Mouse (Mus musculus) heart, adult 11 months (tissue): ENCODE measurements around the gene Tbc1d22a.
A peak's percentile ranks its signal among the peaks of the same experiment; 100 is the strongest.

ENCODE experiments used
- DNase-seq: peaks from one replicate; pipeline ENCODE4 v3.0.0; 2022

Tbc1d22a gene

GRCm38 (mm10) chr15:86213753-86214548 is at the start of gene Tbc1d22a:
Gene Tbc1d22a (plus strand): TSS chr15:86214459.
- peak; percentile 99 for DNase-seq

- peak; percentile 90 for DNase-seq
These were observed 49.4 kb upstream of the Tbc1d22a start for GRCm38 (mm10) chr15:86164718-86165345.

- peak; percentile 93 for DNase-seq
These were observed 48.3 kb upstream of the Tbc1d22a start for GRCm38 (mm10) chr15:86165811-86166590.

DNA sequence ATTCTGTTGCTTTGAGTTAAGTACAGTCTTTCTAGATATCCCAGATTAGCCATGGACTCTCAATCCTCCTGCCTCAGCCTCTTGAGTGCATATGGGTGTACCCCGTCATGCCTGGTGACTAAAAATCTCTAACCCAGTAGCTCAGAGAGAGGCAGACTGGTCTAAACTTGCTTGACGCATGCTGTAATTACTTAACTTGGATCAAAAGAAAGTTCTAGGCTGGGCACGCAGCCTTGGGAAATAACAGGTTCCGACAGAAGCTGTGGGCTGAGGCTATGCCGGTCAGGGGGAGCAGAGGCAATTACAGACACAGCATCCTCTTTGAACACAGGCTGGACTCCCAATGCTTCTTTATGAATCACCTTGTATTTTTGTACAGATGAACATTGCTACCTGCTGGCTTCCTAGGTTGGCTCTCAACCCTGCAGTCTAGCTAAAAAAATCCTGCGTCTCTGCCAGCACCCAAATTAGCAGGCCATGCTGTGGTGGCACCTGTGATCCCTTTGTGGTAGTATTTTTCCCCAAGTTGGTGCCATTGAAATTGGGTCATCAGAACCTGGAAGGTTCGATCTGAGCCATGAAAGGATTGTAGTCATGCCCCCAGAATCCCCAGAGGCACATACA is 47.1 kb upstream of the Tbc1d22a start:
- peak; percentile 90 for DNase-seq

DNA sequence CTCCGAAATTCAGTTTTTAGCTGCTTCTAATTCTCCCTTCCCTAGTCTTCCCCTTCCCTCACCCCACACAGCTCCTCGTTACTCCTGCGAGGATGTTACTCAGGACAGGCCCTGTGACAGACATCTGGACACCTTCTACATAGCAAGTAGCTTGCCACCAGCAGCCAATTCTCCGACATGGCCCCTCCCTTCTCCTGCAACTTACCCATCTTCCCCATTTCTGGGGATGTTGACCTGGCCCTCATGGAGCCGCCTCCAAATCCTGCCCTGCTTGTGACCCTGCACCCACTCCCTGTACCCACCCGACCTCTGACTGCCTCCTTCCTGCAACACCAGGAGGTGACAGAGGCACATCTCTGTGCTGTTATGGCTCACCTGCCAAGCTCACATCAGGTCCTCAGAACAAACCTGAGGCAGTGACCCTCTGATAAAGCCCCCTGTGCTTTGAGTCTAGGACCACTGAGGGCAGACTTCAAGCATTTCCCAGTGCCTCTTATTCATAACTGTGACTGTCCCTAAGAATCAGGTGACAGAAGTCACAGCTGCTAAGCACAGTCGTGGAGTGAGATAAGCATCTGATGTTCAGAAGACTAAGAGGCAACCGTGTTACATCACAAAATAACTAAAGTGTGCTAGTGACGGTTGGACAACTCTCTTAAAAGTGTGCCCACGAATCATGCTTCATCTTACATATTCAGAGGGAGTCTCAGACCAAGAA is 46.3 kb upstream of the Tbc1d22a start:
- DNase-seq = peak; percentile 95

DNA sequence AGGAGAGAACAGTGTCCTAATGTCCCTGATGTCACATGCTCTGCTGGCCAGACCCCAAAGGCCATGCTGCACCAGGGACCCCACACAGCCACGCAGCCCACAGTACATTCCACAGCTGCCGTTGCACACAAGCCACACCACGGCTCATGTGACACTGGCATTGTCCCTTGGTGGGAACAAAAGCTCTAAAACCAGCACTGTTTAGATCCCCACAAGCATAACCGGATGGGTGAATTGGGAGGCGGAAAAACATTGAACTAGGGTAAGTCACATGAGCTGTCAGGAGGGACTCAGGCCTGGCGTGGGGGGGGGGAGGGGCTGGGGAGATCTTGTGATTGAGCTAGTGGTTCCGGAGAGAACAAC is 45.8 kb upstream of the Tbc1d22a start:
- peak; percentile 98 for DNase-seq

- peak; percentile 94 for DNase-seq
These were observed 45.1 kb upstream of the Tbc1d22a start for GRCm38 (mm10) chr15:86168941-86169816.

DNA sequence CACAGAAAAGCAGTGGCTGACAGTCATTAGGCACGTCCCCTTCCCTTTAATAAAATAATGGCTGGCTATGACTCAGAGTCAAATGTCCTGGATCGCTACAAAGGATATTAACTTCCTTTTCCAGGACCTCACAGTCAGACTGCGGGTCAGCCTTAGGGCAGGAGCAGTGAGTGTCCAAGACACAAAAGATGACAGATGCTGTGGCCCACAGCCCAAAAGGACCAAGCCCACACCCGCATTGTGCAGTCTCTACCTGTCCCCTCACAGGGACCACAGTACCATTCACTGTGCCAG is 44.5 kb upstream of the Tbc1d22a start:
- peak; percentile 96 for DNase-seq

DNA sequence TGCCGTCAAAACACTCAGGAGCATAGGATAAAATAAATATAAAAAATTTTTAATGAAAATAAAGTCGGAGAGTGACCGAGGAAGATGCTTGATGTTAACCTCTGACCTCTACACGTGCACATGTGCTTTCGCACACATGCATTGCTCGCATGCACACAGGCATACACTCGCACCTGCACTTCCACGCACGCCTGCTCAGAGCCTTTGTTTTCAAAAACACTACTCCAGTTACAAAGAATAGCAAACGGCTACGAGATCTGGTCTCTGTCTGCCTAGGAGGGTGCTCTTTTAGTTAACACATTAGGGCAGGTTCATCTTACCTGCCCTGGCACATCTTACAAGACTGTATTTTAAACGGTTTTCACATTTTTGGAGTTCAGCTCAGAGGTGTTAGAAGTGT is 42.9 kb upstream of the Tbc1d22a start:
- no peak for DNase-seq

DNA sequence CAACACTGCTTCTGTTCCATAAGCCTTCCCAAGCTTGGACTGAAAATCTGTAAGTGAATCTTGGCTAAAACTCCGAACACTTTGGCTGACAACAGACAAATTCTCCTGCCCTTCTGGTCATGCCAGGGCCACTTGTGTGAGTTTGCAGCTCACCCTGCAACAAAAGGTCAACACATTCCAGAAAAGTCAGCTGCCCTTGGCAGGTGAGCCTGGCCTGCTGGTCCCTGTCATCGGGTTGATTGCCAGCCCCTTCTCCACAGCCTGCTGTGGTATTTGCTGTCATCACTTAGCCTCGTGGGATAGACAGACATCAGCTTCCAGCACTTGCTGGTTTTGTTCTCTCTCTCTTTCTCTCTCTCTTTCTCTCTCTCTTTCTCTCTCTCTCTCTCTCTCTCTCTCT is 42.1 kb upstream of the Tbc1d22a start:
- DNase-seq = peak; percentile 98

GRCm38 (mm10) chr15:86172526-86172925 is 41.7 kb upstream of the Tbc1d22a start:
- DNase-seq = peak; percentile 96

DNA sequence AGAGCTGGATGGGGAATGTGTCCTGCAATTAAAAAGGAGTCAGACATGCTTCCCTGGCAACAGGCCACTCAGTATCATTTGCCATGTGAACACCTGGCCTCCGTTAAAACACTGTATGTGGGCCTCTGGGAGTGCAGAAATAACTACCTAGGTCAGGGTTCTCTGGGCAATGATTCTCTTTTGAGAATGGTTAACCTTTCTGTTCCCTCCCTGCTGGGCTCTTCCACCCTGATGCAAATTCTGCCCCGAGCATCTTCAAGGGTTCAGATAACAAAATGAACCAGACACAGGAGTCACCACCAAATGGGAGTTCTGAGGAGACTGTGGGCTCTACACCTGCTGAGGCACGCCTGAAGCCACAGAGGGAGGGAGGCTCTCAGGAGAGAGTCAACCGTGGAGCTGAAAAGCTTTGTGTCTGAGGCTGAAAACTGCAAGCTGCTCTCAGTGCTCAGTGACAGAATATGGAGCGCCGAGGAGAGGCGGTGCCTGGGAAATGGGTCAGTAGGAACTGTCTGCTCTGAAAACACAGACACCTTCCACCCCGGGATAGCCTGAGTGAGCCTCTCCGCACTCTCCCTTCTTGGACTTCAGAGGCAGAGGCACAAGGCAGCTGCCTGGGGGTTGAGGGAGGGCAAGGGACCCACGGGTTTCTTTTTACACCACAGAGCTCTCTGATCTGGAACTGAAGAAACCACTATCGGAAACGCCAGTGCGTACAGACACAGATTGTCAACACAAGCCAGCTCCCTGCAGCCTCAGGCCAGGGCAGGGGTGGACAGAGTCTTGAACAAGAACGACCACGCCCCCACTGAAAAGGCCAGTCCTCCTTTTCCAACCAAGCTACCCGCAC is 40.9 kb upstream of the Tbc1d22a start:
- peak; percentile 96 for DNase-seq

- DNase-seq = no peak
These were observed 38.8 kb upstream of the Tbc1d22a start for GRCm38 (mm10) chr15:86175253-86176050.

GRCm38 (mm10) chr15:86176166-86176565 is 38.1 kb upstream of the Tbc1d22a start:
- DNase-seq = no peak

DNA sequence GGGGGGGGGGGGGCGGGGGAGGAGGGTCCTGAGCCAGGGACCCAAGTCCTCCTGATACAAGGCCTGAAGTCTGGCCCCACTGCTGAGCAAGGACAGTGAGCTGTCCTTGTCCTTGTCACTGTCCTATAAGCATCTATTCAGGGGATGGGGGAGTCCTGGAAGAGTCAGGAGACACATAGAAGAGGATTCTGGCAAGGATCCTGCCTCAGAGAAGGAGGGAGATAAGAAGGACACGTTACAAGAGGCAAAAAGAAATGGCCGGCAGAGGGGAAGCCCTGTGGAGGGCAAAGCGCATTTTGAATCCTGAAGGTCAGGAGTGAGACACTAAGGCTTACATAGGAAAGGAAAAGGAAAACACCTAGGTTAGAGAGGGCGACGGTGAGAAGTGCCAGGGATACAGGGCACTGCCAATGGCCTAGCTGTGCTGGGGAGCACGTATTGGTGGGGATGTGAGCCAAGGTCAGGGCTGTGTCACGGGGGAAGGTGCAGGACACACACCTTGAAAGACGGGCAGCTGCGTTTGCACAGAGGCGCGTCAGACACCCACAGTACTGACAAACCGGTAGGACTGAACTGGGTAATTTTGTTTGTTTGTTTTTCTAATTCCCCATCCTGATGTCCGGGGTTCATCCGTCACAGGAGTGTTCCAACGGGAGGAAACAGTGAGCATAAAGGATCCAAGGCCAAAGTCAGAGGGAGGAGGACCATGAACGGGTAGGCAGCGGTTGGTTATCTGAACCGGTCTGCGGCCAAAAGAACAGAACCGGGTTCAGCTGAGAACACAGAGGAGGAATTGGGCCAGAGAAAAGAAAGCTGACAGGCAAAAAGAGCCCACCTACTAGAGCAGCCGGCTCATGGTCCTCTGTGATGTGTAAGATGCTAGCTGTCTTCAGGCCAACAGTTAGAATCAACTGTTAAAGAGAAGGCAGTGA is 37.2 kb upstream of the Tbc1d22a start:
- DNase-seq = peak; percentile 95

GRCm38 (mm10) chr15:86177703-86178251 is 36.5 kb upstream of the Tbc1d22a start:
- DNase-seq = peak; percentile 95

DNA sequence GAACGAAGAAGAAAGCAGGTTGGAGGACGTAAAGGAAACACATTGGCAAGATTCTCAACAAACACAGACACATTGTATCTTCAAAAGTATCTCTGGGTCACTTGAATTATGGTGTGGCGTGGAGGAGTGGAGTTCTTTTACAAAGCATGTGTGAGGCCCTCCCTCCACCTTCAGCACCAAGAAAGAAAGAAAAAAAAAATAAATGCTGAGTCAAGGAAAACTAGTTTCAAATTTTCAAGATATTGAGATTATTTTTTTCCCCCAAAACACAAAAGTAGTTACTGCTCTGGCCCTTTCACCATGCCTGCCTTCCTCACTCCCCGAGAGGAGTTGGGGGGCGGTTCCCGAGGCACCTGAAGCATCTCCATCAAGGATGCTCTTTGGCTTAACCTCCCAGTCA is 35.7 kb upstream of the Tbc1d22a start:
- no peak for DNase-seq

DNA sequence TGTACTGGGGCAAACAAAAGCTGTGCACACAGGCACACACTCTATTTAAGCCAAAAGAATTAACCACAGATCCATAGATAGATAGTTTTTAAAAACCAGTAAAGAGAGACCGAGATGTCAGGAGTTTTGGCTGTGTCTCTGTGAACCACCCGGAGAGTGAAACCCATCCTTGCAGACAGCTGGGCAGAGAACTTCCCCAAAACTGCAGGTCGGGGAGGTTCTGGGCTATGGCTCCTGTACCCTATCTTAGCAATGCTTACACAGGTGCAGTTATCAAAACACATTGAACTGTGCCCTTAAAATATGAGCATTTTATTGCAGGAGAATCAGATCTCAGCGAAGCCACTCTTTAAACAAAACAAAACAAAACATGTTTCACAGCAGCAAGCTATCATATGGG is 33.8 kb upstream of the Tbc1d22a start:
- peak; percentile 89 for DNase-seq
